Mouse (Mus musculus) CH12.LX (cell line): Measurements from ENCODE around the gene Usp5.

Source experiments
- CTCF ChIP-seq, 2 experiments: IDR thresholded peaks in 1 of 2; conservative IDR thresholded peaks in 1 of 2; 2 replicates each; pipeline ENCODE4 v1.5.1; 2011 to 2012; ENCODE audit warnings: low read depth in 2 of 2, low read length in 2 of 2, improper control_type of control experiment in 1 of 2, inconsistent platforms in 1 of 2, mild to moderate bottlenecking in 1 of 2, moderate library complexity in 1 of 2
- EP300 ChIP-seq: IDR thresholded peaks from 2 replicates; pipeline ENCODE4 v1.6.1; 2011; ENCODE audit warnings: low read length, improper control_type of control experiment
- POLR2A ChIP-seq: IDR thresholded peaks from 2 replicates; pipeline ENCODE4 v1.6.1; 2011; ENCODE audit warnings: low read depth, mild to moderate bottlenecking, improper control_type of control experiment, low read length
- TCF12 ChIP-seq: IDR thresholded peaks from 2 replicates; pipeline ENCODE4 v1.6.1; 2014; ENCODE audit warnings: low read depth, mild to moderate bottlenecking, inconsistent platforms, low read length, improper control_type of control experiment
- USF2 ChIP-seq: conservative IDR thresholded peaks from 2 replicates; pipeline ENCODE4 v1.6.1; 2011; ENCODE audit warnings: low read depth, low read length, improper control_type of control experiment
- ZC3H11A ChIP-seq: IDR thresholded peaks from 2 replicates; pipeline ENCODE4 v1.6.1; 2012; ENCODE audit warnings: low read depth, mild to moderate bottlenecking, inconsistent platforms, low read length, improper control_type of control experiment

DNA sequence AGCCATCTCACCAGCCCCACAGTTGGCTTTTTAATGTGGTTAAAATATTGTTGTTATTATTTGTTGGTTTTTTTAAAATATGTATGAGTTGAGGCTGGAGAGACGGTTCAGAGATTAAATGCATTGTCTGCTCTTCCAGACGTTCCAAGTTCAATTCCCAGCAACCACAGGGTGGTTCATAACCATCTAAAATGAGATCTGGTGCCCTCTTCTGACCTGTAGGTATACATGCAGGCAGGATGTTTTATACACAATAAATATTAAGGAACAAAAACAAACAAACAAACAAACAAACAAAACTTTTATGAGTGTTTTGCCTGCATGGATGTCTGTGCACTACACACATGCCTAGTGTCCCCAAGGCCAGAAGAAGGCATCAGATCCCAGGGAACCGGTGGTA is 26.2 kb downstream of the Usp5 start:
- TF ChIP-seq CTCF (conservative IDR thresholded peaks at IDR 0.05 in 1 of 2, IDR thresholded peaks at IDR 0.05 in 1 of 2; ENCODE audit: low read depth in 2 of 2, low read length in 2 of 2) (peak in 1 of 2 experiments; percentile 16; a peak in 1 of 4 replicates), POLR2A (no peak), ZC3H11A (no peak), TCF12 (no peak), EP300 (no peak), USF2 (no peak)
